Mouse (Mus musculus) adrenal gland, postnatal 14 days (tissue): ENCODE results near the gene Vmn2r84. TPM values are rescaled to one million over a fixed set of nuclear protein-coding genes. Genes with fewer than 3 reads are reported as not detected.

Source experiments
- total RNA-seq: library from RNA; stranded (reverse); gene quantifications from 2 replicates; pipeline ENCODE4 v1.2.3, GENCODE M21; 2021

The Vmn2r84 gene
- total RNA-seq, 1 experiment from 2014 or later: not detected

Other genes starting within 250 kb of the Vmn2r84 start
- not detected in 2 replicates for gene Olfr825, start 227.6 kb downstream of the Vmn2r84 start, total RNA-seq
- not detected in 2 replicates for gene Olfr826, start 210.1 kb downstream of the Vmn2r84 start, total RNA-seq
- gene Olfr827, start 179.9 kb downstream of the Vmn2r84 start, total RNA-seq: not detected in 2 replicates
- gene Neurod4, start 114.1 kb downstream of the Vmn2r84 start, total RNA-seq: 0.38 and 0.59 TPM in 2 replicates
- 1.1 and 6.3 TPM in 2 replicates for gene Tespa1, start 71.5 kb downstream of the Vmn2r84 start, total RNA-seq
- gene Vmn2r85, start 35.4 kb upstream of the Vmn2r84 start, total RNA-seq: not detected in 2 replicates
- not detected in 2 replicates for gene Vmn2r86, start 61.7 kb upstream of the Vmn2r84 start, total RNA-seq
- gene Vmn2r87, start 103.1 kb upstream of the Vmn2r84 start, total RNA-seq: not detected in 2 replicates